Mouse (Mus musculus) stomach, embryonic 15.5 days (tissue): ENCODE data around the gene Rbm34. TPM values are rescaled to one million over a fixed set of nuclear protein-coding genes. Genes with fewer than 3 reads are reported as not detected.
A peak's percentile ranks its signal among the peaks of the same experiment; 100 is the strongest.

Experiments
- ATAC-seq: fragments of 200-750 bp; cut with Nextera tagmentation; 2 replicates; pipeline ENCODE4 v1.8.0; 2017; ENCODE audit warnings: low read depth, moderate number of reproducible peaks, moderate TSS enrichment; ENCODE audit not compliant: insufficient read depth, low FRiP score
- H3K27ac ChIP-seq: fragments of 300-500 bp; sonication (generic); 2 replicates; pipeline ENCODE4 v1.5.1; 2015; ENCODE audit warnings: mild to moderate bottlenecking, inconsistent platforms
- H3K27me3 ChIP-seq: fragments of 300-500 bp; sonication (generic); replicated peaks from 2 replicates; pipeline ENCODE4 v1.6.1; 2015; ENCODE audit warnings: inconsistent platforms
- H3K36me3 ChIP-seq: fragments of 300-500 bp; sonication (generic); 2 replicates; pipeline ENCODE4 v1.6.1; 2015; ENCODE audit warnings: inconsistent platforms
- H3K4me1 ChIP-seq: fragments of 300-500 bp; sonication (generic); 2 replicates; pipeline ENCODE4 v1.6.1; 2015; ENCODE audit warnings: inconsistent platforms
- H3K4me2 ChIP-seq: fragments of 300-500 bp; sonication (generic); 2 replicates; pipeline ENCODE4 v1.6.1; 2015; ENCODE audit warnings: mild to moderate bottlenecking, inconsistent platforms
- H3K4me3 ChIP-seq: fragments of 300-500 bp; sonication (generic); replicated peaks from 2 replicates; pipeline ENCODE4 v1.5.1; 2015; ENCODE audit warnings: inconsistent platforms
- H3K9ac ChIP-seq: fragments of 300-500 bp; sonication (generic); 2 replicates; pipeline ENCODE4 v1.6.1; 2015; ENCODE audit warnings: inconsistent platforms
- H3K9me3 ChIP-seq: fragments of 300-500 bp; sonication (generic); 2 replicates; pipeline ENCODE4 v1.6.1; 2016; ENCODE audit warnings: inconsistent platforms
- WGBS: fragments of 180-500 bp; shearing (Covaris S2); methylation state at CpG from one replicate; pipeline ENCODE4 v1.1.7; 2015; 5-methylcytosine and 5-hydroxymethylcytosine counted together
- polyA plus RNA-seq: library from polyadenylated mRNA; unstranded; fragments of >200 nt; fragmentation: Nextera tagmentation; extraction: Ambion mirVana; gene quantifications from 2 replicates; pipeline ENCODE4 v1.2.1, GENCODE M21; 2015

Rbm34 gene
- polyA plus RNA-seq, 1 experiment from 2014 or later, result 24.3 TPM

- peaks cover 14% of the 10 kb centered on the region for H3K36me3 ChIP-seq
- 87% methylated on average over 10 of the region's 10 CpGs for WGBS
- no peak for ATAC-seq
Observed at GRCm38 (mm10) chr8:126928755-126929505, 41.9 kb downstream of the Rbm34 start.

GRCm38 (mm10) chr8:126928028-126928427 lies 42.8 kb downstream of the Rbm34 start:
- Histone ChIP-seq H3K27ac (no peak overlapping the region), H3K9me3 (no peaks in the 10 kb centered on the region), H3K27me3 (no peaks in the 10 kb centered on the region), H3K4me3 (no peak overlapping the region), H3K9ac (no peak overlapping the region), H3K36me3 (0 out of 2 replicates have a peak, but pooled peaks cover 7% of the 10 kb centered on the region), H3K4me2 (no peak overlapping the region), H3K4me1 (0 out of 2 replicates have a peak, but pooled peaks cover 6% of the 10 kb centered on the region)
- no peak for ATAC-seq

More at GRCm38 (mm10) chr8:126928755-126929505, 41.9 kb downstream of the Rbm34 start:
- H3K4me2 ChIP-seq, result no peak overlapping the region
- no peaks in the 10 kb centered on the region for H3K27me3 ChIP-seq
- no peaks in the 10 kb centered on the region for H3K4me1 ChIP-seq
- no peak overlapping the region for H3K9ac ChIP-seq
- no peak overlapping the region for H3K27ac ChIP-seq
- no peaks in the 10 kb centered on the region for H3K9me3 ChIP-seq
- no peak overlapping the region for H3K4me3 ChIP-seq

DNA sequence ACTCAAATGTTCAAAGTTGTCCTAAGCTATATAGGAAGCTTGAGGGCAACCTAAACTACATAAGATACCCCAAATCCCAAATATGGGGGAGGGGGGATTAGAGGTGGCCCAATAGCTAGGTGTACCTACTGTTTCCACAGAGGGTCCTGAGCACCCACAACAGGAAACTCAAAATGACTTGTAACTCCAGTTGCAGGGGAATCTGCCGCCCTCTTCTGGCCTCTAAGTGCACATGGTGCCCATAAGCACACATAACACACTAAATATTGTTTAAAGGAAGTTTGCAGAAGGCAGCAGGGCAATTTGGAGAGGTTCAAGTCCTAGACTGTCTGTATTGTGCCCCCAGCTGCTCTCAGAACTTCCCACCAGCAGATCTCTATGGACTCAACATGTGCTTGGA lies 43.8 kb downstream of the Rbm34 start:
- no peak overlapping the region for H3K27ac ChIP-seq
- WGBS, result 56% methylated on average over 1 of the region's 1 CpGs
- 0 out of 2 replicates have a peak, but pooled peaks cover 5% of the 10 kb centered on the region for H3K36me3 ChIP-seq
- H3K4me3 ChIP-seq, result no peak overlapping the region
- H3K9ac ChIP-seq, result no peak overlapping the region
- no peak overlapping the region for H3K4me2 ChIP-seq
- H3K27me3 ChIP-seq, result no peaks in the 10 kb centered on the region
- ATAC-seq, result no peak
- 0 out of 2 replicates have a peak, but pooled peaks cover 6% of the 10 kb centered on the region for H3K4me1 ChIP-seq
- H3K9me3 ChIP-seq, result no peaks in the 10 kb centered on the region

GRCm38 (mm10) chr8:126922981-126923380 lies 47.9 kb downstream of the Rbm34 start:
- Histone ChIP-seq H3K4me2 (no peak overlapping the region), H3K9ac (no peak overlapping the region), H3K4me1 (0 out of 2 replicates have a peak, but pooled peaks cover 9% of the 10 kb centered on the region), H3K4me3 (no peak overlapping the region), H3K36me3 (0 out of 2 replicates have a peak, but pooled peaks cover 3% of the 10 kb centered on the region), H3K27ac (peak overlapping the region; percentile 71), H3K27me3 (no peaks in the 10 kb centered on the region), H3K9me3 (no peaks in the 10 kb centered on the region)
- 91% methylated on average over 7 of the region's 7 CpGs for WGBS
- ATAC-seq, result no peak

DNA sequence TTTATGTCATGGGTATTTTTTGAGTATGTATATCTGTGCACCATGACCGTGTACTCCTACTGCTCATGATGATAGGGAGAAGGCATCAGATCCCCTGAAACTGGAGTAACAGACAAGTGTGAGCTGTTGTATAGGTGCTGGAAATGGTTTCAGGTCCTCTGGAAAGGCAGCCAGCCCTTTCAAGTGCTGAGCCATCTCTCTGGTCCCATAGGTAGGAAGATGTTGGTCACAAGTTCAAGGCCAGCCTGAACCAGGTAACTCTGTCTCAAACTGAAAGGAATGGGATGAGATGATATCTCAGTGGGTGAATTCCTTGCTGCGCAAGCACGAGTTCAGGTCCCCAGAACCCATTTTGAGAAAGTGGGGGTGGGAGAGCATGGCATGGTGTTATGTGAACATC lies 49.4 kb downstream of the Rbm34 start:
- no peak overlapping the region for H3K27ac ChIP-seq
- H3K27me3 ChIP-seq, result no peaks in the 10 kb centered on the region
- no peaks in the 10 kb centered on the region for H3K9me3 ChIP-seq
- no peaks in the 10 kb centered on the region for H3K36me3 ChIP-seq
- 0 out of 2 replicates have a peak, but pooled peaks cover 13% of the 10 kb centered on the region for H3K4me1 ChIP-seq
- no peak overlapping the region for H3K4me2 ChIP-seq
- H3K9ac ChIP-seq, result no peak overlapping the region
- no peak overlapping the region for H3K4me3 ChIP-seq
- 94% methylated on average over 3 of the region's 3 CpGs for WGBS
- ATAC-seq, result no peak

DNA sequence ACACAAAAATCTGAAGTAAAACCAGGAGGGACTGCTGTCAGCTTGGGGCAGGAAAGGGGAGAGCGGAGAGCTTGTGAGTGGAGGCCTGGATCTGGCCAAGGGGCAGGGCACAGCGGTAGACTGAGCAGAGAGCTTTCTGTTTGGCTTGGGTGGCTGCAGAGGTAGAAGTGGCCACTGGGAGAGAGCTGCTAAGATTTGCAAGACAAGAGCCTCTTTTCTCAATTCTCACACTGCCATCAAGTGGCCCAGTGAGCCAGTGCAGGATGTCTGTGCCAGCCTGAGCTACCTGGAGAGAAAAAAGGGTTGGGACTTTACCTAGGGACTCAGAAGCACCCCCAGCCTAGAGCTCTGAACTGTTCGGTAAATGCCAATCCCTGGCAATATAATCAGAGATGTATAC lies 50.0 kb downstream of the Rbm34 start:
- H3K9ac ChIP-seq, result no peak overlapping the region

GRCm38 (mm10) chr8:126920386-126920785 lies 50.5 kb downstream of the Rbm34 start:
- Histone ChIP-seq H3K27ac (no peak overlapping the region; the same call in 1 of the 2 replicates), H3K36me3 (no peaks in the 10 kb centered on the region), H3K9me3 (no peaks in the 10 kb centered on the region), H3K4me1 (0 out of 2 replicates have a peak, but pooled peaks cover 13% of the 10 kb centered on the region), H3K27me3 (no peaks in the 10 kb centered on the region), H3K4me2 (no peak overlapping the region), H3K9ac (no peak overlapping the region), H3K4me3 (no peak overlapping the region)
- 71% methylated on average over 6 of the region's 6 CpGs for WGBS
- no peak for ATAC-seq

More for the DNA sequence above, 50.0 kb downstream of the Rbm34 start:
- no peaks in the 10 kb centered on the region for H3K27me3 ChIP-seq
- no peaks in the 10 kb centered on the region for H3K36me3 ChIP-seq
- WGBS, result 26% methylated on average over 3 of the region's 3 CpGs
- H3K9me3 ChIP-seq, result no peaks in the 10 kb centered on the region
- H3K4me1 ChIP-seq, result 0 out of 2 replicates have a peak, but pooled peaks cover 13% of the 10 kb centered on the region
- peak; percentile 69 for ATAC-seq
- H3K4me3 ChIP-seq, result no peak overlapping the region
- H3K4me2 ChIP-seq, result no peak overlapping the region
- no peak overlapping the region; the same call in 1 of the 2 replicates for H3K27ac ChIP-seq

- no peak for ATAC-seq
- no peak overlapping the region for H3K4me2 ChIP-seq
- no peaks in the 10 kb centered on the region for H3K36me3 ChIP-seq
- WGBS, result 83% methylated on average over 5 of the region's 5 CpGs
- H3K4me1 ChIP-seq, result 0 out of 2 replicates have a peak, but pooled peaks cover 13% of the 10 kb centered on the region
- H3K4me3 ChIP-seq, result no peak overlapping the region
- no peaks in the 10 kb centered on the region for H3K9me3 ChIP-seq
- peak overlapping the region; percentile 31; the same call in 1 of the 2 replicates for H3K27ac ChIP-seq
- no peaks in the 10 kb centered on the region for H3K27me3 ChIP-seq
- H3K9ac ChIP-seq, result no peak overlapping the region
Observed at GRCm38 (mm10) chr8:126919703-126920102, 51.2 kb downstream of the Rbm34 start.

- Histone ChIP-seq H3K36me3 (no peaks in the 10 kb centered on the region), H3K27me3 (no peaks in the 10 kb centered on the region), H3K9ac (no peak overlapping the region), H3K4me2 (no peak overlapping the region), H3K4me3 (no peak overlapping the region), H3K9me3 (no peaks in the 10 kb centered on the region), H3K27ac (peak overlapping the region; percentile 31; the same call in 1 of the 2 replicates), H3K4me1 (0 out of 2 replicates have a peak, but pooled peaks cover 13% of the 10 kb centered on the region)
- peak; percentile 23; the same call in 1 of the 2 replicates for ATAC-seq
- WGBS, result 54% methylated on average over 2 of the region's 2 CpGs
Observed at GRCm38 (mm10) chr8:126919255-126919654, 51.6 kb downstream of the Rbm34 start.

- no peak overlapping the region for H3K4me2 ChIP-seq
- H3K9ac ChIP-seq, result no peak overlapping the region
- peaks cover 16% of the 10 kb centered on the region for H3K4me1 ChIP-seq
- H3K9me3 ChIP-seq, result no peaks in the 10 kb centered on the region
- no peak overlapping the region for H3K27ac ChIP-seq
- H3K27me3 ChIP-seq, result no peaks in the 10 kb centered on the region
- WGBS, result 100% methylated on average over 1 of the region's 1 CpGs
- H3K36me3 ChIP-seq, result no peaks in the 10 kb centered on the region
- no peak overlapping the region for H3K4me3 ChIP-seq
- no peak for ATAC-seq
Observed at GRCm38 (mm10) chr8:126918356-126918755, 52.5 kb downstream of the Rbm34 start.

DNA sequence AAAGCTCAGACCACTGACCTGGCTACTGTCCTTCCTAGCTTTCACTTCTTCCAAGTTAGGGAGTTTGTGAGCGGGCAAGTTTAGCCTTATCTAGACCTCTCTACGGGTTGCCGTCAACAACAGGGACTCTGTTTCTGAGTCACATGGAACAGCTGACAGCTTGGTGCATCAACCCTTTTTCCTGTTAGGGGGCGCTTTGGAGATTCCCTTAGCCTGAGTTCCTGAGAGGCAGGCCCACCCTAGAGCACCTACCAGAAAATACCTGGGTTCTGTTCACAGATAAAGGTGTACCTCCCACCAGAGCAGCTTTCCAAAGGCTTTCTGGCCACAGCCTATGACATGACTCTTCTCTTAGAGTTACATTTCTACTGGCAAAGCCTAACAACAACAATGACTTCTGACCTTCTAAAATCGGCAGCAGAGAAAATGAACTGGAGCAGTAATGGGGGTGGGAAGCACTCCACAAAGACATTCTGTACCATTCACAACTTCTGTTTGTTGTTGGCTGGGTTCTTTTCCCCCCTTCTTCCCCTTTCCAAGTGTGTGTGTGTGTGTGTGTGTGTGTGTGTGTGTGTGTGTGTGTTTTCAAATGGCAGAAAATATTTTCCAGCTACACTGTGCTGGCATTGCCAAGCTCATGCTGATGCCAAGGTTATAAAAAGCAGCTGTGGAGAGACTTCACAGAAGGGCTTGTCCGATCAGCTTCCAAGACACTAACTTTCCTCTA lies 53.5 kb downstream of the Rbm34 start:
- no peak for ATAC-seq
- Histone ChIP-seq H3K36me3 (no peaks in the 10 kb centered on the region), H3K9me3 (no peaks in the 10 kb centered on the region), H3K4me1 (peaks cover 16% of the 10 kb centered on the region), H3K4me3 (no peak overlapping the region), H3K9ac (no peak overlapping the region), H3K4me2 (no peak overlapping the region), H3K27ac (no peak overlapping the region), H3K27me3 (no peaks in the 10 kb centered on the region)
- 51% methylated on average over 6 of the region's 6 CpGs for WGBS

DNA sequence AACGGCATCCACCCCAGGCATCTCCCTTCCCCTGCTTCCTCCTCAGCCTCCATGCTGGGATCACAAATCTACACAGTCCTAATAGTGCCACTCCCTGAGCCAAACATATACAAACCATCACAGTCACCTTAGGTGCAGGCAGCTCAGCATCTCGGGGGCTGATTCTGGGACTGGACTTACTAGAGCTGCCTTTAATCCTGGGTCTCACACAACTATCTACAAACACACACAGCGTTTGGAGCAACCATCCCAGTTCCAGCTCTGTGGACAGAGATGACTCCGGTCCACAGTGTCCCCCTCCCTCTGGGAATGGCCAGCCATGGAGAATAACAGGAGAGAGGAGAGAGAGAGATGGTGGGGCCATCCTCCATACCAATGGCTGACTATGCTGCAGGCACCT lies 54.3 kb downstream of the Rbm34 start:
- ATAC-seq, result no peak
- WGBS, result 81% methylated on average over 4 of the region's 4 CpGs
- Histone ChIP-seq H3K4me2 (no peak overlapping the region), H3K9me3 (no peaks in the 10 kb centered on the region), H3K27ac (no peak overlapping the region), H3K27me3 (no peaks in the 10 kb centered on the region), H3K4me3 (no peak overlapping the region), H3K36me3 (no peaks in the 10 kb centered on the region), H3K9ac (no peak overlapping the region), H3K4me1 (peaks cover 16% of the 10 kb centered on the region)
